Mouse (Mus musculus) cerebellum, adult 9-11 months (tissue): ENCODE data around the gene Cd276.
"Not testable (repeated sequence)": the region's sequence is repeated elsewhere in the genome, so short reads cannot be mapped to it uniquely, and the experiment has no call there.

ENCODE experiments used
- DNase-seq: peaks from one replicate; pipeline ENCODE4 v3.0.0; 2022

Gene Cd276

DNA sequence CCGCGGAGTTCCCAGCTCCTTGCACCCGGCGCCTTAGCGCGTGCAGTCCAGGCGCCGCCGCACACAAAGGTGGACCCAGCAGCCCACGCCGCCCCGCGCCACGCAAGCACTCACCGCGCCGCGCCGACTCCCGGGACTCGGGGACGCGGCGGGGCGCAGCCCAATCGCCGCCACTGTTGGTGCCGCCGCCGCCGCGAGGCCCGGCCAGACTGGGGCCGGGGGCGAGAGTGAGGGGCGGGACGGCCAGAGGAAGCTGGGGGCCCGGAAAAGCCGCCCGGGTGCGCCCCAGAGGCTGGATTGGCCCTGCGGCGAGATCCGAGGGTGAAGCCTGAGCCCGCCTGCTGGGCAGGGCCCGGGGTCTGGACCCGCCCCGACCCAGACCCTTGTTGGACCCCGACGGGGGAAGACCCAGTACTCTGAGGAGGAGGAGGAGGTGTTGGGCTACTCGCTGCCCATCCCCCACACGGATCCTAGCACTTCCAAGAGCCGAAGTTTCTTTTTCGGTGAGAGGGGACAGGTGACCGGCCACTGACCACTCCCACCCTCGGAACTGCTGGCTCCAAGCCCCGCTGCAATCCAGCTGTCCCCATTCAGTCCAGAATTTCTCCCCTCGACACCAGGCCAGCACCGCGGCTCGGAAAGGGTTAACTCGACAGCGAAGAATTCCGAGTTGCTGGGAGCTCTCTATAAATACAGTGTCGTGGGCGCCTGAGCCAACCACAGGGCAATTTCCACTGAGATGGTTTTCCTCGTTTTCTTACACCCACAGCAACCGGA, at the start of gene Cd276:
Cd276 (minus strand) TSS at position 530 of the 777 bp plus-strand sequence.
- peak; percentile 82 for DNase-seq

DNA sequence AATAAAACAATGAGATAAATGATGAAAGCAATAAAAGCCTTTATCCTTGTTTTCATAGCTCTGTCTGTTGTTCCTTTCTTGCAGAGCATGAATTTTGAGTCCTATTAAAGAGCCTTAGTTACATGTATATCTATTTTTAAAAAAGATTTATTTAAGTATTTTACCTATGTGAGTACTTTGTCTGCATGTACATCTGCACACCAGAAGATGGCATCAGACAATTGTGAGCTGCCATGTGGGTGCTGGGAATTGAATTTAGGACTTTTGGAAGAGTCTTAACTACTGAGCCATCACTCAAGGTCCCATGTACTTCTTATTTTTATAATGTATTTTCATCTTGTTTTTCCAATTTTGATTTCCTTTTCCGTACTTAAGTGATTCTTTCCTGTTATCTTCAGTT, 40.1 kb upstream of the Cd276 start:
- DNase-seq, result no peak

DNA sequence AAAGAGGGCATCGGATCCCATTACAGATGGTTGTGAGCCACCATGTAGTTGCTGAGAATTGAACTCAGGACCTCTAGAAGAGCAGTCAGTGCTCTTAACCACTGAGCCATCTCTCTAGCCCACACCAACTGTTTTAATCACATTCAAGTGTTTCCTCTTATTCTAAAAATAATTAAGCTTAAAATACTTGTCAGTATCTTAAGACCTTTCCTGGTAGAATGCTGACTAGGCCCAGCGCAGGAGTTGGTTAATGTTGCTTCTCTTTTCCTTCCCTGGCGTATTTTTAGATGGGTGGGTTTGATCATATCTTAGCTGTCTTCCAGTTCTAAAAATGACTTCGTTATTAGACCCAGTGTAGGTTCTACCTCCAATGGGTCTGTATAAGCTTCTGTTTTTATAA, 33.4 kb upstream of the Cd276 start:
- no peak for DNase-seq

DNA sequence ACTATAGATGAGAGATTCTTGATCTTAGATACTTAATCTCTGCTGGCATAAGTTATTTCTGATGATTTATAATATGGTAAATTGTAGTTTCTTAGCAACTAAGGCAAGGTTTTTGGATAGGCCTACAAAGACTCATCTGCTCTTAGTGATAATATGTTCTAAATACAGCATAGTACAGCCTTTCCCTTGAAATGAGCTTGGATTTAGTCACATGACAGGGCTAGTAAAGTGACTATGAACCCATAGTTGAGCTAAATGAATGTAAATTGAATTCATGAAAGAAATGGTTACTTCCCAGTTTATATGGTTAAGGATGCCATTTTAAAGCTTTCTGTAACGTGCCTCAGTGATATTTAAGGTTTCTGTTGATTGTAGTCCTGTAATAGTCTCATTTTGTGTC, 29.1 kb upstream of the Cd276 start:
- DNase-seq, result no peak

DNA sequence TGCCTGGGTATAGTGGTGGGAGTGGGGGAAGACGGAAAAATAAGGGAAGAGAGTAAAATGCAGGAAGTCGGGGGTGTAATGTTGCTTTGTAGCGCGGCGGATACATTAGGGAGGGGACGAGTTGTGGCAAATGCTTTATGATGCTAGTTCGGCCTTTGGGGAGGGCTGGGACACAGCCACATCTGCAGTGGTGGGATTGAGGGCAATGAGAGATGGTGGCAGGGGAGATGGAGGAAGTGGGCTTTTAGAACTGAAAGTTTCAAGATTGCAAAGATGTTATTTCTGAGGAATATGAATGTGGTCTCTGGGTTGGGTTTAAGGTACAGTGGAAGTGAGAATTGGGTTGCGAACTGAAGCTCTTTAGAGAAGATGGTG, 28.0 kb upstream of the Cd276 start:
- peak; percentile 44 for DNase-seq

DNA sequence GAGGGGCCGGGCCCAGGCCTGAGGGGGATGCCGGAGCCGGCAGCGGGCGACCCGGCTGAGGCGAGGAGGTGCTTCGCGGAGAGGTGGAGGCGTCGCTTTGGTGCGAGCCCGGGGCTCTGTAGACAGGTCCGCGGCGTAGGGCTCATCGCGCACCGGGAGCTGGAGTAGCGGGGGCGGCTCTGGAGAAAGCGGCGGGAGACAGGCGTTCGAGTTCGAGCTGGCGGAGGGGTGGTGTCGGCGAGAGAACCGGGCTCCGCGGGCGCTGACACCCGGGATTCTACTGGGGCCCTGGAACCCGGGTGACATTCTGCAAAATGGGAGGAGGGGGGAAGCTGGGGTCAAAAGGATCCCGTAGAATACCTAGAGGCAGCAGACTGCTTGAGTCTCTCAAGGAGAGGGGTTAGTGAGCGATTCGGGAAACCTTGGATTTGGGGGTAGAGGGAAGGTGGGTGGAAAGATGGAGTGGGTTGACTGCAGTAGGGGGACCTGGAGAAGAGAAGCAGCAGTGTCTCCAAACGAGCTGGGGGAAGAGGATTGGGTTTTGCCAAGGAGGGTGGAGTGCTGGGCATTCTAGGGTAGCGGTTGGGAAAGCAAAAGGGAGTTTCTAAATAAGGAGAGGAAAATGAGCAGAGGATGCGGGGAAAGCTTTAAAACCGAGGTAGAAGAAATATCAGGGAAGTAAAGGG, 27.5 kb upstream of the Cd276 start:
- DNase-seq, result peak; percentile 76

DNA sequence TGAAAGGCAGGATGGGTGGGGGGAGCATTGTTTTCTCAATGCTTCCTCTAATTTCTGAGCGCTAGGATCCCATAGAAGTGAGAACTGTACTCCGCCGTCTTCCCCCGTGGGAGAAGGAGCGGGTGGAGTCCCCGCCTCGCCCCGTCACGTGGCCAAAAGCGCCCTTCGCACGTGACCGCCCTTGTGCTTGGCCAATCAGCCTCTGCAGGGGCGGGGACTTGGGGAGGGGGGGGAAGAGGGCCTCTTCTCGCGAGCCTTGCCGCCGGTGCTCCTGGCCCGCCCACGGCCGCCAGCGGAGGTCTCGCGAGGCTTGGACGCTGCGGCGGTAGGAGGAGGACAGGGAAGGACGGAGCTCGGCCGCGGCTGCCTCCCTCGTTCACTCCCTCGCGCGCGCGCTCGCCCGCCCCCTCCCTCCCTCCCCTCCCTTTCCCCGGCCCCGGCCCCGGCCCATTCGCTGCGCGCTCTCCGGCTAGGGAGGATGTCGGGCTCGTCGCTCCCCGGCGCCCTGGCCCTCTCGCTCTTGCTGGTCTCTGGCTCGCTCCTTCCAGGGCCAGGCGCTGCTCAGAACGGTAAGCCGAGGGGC, 26.8 kb upstream of the Cd276 start, which contains the start of gene Nptn:
Nptn (plus strand) TSS at position 283 of the 583 bp plus-strand sequence.
- DNase-seq, result peak; percentile 98

DNA sequence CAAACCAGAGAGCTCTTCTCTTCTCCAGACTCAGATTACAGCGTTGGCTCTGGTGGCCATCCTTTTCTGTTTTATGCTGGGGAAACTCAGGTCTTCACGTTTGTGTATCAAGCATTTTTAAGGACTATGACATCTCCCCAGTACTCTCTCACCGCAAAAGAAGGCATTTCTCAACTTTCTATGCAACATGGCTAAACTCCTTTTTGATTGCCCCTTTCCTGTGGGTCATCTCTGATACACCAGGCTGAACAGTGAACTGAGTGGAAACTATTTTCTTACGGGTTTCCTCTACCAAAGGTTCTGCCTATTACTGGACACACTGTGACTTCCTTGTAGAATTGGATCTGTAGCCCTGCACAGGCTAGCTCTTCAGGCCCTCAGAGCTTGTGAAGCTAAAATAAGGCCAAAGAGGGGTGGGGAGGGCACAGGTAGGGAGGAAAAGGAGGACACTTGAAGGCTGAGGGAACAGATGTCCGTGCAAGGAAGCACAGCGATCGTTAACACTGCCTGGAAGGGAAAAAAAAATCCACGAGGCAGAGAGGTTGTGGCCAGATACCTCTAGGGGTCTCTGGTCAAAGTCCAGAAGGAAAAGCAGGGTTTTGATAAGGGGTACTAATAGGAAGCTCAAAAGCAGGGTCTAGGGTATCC, 26.2 kb upstream of the Cd276 start:
- no peak for DNase-seq

DNA sequence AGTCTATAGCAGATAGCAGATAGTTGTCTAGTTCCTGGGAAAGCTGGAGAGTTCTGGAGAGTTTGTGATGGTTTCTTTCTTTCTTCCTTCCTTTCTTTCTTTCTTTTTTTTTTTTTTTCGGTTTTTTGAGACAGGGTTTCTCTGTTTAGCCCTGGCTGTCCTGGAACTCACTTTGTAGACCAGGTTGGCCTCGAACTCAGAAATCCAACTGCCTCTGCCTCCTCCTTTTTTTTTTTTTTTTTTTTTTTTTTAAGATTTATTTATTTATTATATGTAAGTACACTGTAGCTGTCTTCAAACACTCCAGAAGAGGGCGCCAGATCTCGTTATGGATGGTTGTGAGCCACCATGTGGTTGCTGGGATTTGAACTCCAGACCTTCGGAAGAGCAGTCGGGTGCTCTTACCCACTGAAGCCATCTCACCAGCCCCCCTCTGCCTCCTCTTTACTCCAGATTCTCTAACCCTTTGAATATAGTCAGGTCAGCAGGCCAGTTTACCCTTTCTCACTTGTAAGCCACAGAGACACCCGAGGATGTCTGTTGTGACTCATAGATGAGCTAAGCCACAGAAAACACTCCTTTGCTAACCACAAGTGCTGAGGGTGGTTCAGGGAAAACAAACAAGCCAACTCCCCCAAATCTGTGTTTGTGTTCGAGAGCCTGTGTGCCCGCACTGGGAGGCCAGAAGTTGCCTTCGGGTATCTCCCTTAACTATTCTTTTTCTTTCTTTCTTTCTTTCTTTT, 25.4 kb upstream of the Cd276 start:
- not testable (repeated sequence) for DNase-seq

DNA sequence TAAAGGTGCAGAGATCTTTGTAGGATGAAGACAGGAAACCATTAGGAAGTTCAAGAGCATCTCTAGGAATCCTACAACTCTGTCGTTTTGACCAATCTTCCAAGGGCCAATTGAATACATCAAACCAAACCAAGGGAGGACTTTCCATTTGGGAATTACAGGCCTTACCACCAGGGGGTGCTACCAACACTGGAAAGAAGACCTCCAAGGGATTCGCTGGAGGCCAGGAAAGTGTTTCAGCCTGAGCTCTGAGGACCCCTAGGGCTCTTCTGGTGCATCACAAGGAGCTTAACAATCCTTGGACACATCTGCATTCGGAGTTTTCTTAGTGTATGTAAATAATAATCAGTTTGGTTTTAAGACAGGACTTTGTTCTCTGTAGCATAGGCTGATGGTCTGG, 23.4 kb upstream of the Cd276 start:
- DNase-seq, result peak; percentile 84

DNA sequence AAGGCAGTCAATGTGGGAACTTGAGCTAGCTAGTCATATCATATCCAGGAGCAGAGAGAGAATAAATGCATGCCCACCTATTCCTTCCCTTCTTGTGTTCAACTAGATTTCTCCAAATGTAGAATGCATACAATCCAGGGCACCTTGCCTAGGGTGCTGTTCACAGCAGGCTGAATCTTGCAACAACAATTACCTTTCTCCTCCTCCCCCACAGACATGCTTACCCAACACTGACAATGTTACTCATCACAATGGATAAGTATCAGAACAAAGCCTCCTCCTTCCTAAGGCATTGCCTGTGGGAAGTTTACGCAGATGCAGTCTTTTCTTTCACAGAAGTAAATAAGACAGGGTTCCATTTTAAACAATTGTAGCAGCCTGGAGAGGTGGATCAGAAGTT, 15.8 kb upstream of the Cd276 start:
- no peak for DNase-seq

DNA sequence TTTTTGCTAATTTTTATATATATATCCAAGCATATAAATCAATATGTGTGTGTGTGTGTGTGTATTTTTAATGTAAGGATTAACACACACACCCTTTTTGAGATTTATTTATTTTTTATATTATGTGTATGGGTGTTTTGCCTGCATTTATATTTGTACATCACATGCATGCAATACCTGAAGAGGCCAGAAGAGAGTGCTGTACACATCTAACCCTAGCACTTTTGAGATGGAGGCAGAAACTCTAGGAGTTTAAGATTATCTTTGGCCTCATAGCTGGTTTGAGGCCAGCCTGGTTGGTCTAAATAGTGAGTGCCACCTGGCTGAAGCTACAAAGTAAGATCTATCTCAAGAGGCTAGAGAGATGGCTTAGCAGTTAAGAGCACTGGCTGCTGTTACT, 12.4 kb upstream of the Cd276 start:
- no peak for DNase-seq

DNA sequence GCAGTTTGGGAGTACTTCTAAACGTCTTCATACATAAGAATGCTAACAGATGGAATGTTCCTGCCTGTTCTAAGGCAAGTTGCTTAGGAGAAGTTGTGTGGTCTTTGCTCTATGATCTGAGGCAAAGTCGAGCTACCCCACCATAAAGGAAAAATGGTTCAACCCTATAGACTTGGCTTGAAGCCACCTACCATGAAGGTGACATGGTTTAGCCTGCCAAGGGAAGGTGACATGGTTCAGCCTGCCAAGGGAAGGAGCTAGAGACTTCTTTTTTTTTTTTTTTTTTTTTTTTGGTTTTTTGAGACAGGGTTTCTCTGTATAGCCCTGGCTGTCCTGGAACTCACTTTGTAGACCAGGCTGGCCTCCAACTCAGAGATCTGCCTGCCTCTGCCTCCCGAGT, 10.7 kb upstream of the Cd276 start:
- not testable (repeated sequence) for DNase-seq

DNA sequence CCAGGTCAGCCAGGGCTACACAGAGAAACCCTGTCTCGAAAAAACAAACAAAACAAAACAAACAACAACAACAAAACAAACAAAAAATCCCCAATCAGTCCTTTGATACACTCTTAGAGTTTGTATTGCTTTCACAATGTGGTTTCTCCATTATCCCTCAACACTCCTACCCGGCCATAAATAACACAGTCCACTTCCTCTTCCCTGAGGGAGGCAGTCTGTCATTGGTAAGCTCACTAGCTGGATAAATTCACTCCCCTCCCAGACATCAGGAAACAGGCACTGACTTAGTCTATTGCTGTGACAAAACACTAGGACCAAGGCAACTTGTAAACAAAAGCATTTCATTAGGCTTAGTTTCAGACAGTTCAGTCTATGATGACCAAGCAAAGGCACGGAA, 5.0 kb upstream of the Cd276 start:
- DNase-seq, result no peak

DNA sequence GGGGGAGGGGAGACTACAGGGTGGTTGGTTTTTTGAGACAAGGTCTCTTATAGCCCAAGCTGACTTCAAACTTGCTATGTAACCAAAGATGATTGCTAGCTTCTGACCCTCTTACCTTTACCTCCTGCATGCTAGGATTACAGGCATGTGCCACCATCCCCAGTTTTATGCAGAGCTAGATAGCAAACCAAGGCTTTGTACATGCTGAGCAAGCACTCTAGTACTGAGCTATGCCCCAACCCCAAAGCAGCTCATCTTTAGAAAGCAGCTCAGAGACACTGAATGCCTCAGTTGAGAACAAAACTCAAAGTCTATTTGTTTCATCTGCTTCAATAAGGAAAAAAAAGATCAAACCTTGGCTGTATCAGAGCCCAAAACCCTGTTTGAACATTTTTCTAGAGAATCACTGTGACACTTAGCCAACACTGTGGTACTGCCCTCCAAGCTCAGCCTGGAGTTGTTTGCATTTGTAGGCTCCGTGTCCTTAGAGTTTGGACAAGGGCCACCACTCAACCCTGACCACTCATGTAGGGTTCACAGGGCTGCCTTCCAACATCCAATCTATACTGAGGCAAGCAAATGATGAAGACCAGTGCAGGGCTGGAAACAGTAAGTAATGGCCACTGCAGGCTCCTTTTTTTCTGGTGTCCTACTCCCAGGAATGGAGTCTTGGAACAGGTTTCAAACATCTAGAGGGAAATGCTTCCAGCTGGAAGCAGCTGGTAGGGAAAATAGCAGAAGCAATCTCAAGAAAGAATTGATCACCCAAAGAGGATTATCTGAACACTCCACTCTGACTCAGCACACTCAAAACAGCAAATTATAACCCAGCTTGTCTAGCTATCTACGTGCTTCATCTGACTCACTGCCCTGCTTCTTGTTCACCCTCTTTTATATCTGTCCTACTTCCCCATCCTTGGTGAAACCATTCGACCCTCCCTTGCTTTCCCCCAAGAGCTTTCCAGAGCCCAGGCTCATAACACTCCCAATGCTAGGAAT, 2.5 kb upstream of the Cd276 start:
- peak; percentile 13 for DNase-seq

DNA sequence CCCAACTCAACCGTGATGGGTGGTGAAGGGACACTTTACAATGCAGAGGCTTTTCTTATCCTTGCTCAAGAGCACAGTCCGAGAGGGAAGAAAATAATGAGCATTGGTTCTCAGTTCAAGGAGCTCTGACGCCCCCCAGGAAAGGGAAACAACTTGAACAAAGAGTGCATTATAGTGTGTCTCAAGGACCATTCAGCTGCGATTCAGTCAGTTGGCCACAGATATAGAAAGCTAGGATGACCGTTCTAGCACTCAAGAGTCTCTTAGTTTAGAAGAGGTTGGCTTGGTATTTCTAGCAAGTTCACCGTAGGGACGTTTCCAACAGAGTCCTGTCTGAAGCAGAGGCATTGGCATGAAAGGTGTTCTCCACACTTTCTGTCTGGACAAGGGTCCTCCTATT, 1.4 kb upstream of the Cd276 start:
- no peak for DNase-seq

DNA sequence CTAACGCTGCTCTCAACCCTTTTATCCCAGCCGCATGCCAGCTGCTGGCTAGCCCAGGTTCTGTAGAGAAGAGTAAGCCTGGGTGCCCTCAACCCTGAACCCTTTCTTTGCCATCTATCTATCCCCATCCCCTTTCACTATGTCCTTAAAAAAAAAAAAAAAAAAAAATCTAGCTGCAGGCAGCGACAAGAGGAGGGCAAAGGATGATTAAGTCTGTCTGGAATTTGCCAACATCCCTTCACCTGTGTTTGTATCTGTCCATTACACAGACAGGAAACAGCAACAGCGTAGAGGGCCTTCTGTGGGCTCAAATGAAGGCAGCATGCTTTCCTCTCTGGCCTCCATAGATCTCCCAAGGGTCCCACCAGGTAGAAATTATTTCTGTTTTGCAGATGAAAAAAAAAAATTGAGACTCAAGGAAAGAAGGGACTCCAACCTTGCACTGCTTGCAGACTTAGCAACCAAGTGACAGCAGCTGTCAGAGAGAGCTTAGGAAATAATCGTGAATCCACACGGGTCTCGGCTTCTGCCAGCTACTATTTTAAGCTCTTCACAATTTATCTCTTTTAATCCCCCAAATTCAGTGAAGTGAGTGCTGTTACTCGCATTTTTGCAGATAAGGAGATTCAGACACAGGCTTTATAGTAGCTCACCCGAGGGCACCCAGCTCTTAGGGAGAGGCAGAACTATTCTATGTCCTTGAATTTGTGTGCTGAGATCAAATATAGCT, 613 bp upstream of the Cd276 start:
- peak; percentile 7 for DNase-seq

DNA sequence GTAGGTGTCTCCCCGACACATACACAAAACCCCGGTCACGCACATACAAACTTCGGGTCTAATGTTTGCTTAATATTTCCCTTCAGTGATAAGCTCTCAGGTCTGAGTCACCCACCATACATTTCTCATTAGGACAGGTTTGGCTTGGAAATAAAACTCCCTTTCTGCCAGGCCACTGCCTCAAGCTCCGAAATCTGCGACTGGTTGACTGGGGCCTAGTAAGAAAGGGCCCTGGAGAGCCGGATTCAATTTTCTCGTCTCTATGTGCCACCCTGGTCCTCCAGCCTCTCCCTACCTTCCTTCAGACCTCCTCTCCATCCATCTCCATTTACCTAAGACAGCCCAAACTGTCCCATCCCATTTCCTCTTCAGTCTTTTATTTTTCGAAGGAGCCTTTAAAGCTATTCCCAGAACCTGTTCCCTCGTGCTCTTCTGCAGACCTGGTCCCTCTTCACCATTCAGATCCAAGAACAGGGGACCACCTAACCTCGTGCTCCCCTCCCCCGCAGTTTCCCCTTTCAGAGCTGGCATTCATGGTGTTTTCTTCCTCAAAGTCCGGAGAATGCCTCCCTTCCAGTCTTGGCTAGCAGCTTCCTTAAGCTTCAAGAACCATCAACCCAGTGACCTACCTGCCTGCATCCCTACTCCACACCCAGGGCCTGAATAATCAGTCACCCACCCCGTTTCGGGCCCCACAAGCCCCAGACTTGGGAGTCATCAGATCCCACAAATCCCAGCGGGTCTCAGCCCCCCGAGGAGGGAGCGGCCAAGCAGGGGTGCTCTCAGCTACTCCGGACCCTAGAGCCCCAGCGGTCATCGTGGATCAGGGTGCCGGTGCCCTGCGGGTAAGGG, 955 bp downstream of the Cd276 start:
- peak; percentile 62 for DNase-seq

DNA sequence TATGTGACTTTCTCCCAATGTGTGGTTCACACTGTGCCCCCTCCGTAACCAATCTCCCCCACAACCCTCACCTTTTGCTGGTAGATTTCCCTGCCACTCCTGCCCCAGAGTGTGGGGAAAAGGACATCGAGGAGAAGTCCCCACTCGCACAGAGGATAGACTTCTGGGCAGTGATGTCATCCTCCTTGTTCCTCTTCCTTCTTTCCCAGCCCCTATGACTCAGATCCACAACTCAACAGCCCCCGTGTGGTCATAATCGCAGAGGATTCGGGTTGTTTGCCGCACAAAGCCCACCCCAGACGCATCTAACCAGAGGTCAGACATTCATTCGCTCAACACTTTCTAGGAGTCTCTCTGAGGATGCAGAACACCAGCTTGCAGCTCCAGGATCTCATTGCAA, 3.2 kb downstream of the Cd276 start:
- DNase-seq, result peak; percentile 16

DNA sequence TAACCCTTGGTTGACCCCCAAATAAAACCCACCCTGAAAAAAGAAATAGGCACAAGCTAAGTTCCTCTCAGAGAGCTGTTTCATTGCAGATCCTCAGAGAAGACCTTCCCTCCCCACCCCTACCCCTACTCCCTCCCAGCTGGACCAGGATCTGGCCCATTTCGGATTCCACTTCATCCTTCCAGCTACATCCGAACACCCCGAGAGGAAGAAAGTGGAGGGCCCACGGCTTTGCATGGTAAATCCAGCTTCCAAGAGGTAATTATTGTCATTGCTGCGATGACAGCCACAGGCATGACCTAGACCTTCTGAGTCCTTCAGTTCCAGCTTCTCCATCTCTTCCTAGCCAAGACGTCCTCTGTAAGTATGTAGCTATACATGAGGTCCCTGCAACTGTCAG, 4.3 kb downstream of the Cd276 start:
- DNase-seq, result no peak
